Mouse (Mus musculus) MEL (cell line): ENCODE results near the gene Socs1. TPM values are rescaled to one million over a fixed set of nuclear protein-coding genes. Genes with fewer than 3 reads are reported as not detected.
A peak's percentile ranks its signal among the peaks of the same experiment; 100 is the strongest.

Experiments used
- DNase-seq: peaks from one replicate; pipeline ENCODE4 v3.0.0; 2011; ENCODE audit warnings: low read depth, low spot score
- H3K27ac ChIP-seq: 2 replicates; pipeline ENCODE4 v1.5.1; 2012; ENCODE audit warnings: low read depth, mild to moderate bottlenecking, control low read depth, low read length, moderate library complexity; ENCODE audit not compliant: control insufficient read depth
- H3K27me3 ChIP-seq, 2 experiments: fragments of 150-350 bp in 1 of 2; sonication (generic) in 1 of 2; 2 replicates each; pipeline ENCODE4 v1.6.1; 2012; ENCODE audit warnings: low read length in 2 of 2, mild to moderate bottlenecking in 2 of 2, improper control_type of control experiment in 1 of 2, moderate library complexity in 1 of 2; ENCODE audit not compliant: insufficient read depth in 2 of 2, control insufficient read depth in 1 of 2
- H3K36me3 ChIP-seq, 2 experiments: 2 replicates each; pipeline ENCODE4 v1.6.1; 2012 to 2014; ENCODE audit warnings: low read length in 2 of 2, improper control_type of control experiment in 1 of 2, inconsistent platforms in 1 of 2, mild to moderate bottlenecking in 1 of 2; ENCODE audit not compliant: insufficient read depth in 2 of 2, control insufficient read depth in 1 of 2
- H3K4me1 ChIP-seq, 2 experiments: fragments of 150-350 bp in 1 of 2; sonication (generic) in 1 of 2; 2 replicates each; pipeline ENCODE4 v1.6.1; 2012; ENCODE audit warnings: low read length in 2 of 2, improper control_type of control experiment in 1 of 2, mild to moderate bottlenecking in 1 of 2; ENCODE audit not compliant: insufficient read depth in 2 of 2, control insufficient read depth in 1 of 2
- H3K4me3 ChIP-seq, 2 experiments: fragments of 150-350 bp in 1 of 2; sonication (generic) in 1 of 2; 2 replicates each; pipeline ENCODE4 v1.5.1; 2012; ENCODE audit warnings: low read depth in 2 of 2, low read length in 2 of 2, mild to moderate bottlenecking in 2 of 2, moderate library complexity in 2 of 2, control low read depth in 1 of 2, improper control_type of control experiment in 1 of 2; ENCODE audit not compliant: control insufficient read depth in 1 of 2, insufficient read depth in 1 of 2
- H3K79me2 ChIP-seq: 2 replicates; pipeline ENCODE4 v1.6.1; 2012; ENCODE audit warnings: mild to moderate bottlenecking, low read length, moderate library complexity; ENCODE audit not compliant: control insufficient read depth, poor library complexity, insufficient read depth
- H3K9ac ChIP-seq: 2 replicates; pipeline ENCODE4 v1.6.1; 2012; ENCODE audit warnings: low read depth, mild to moderate bottlenecking, control low read depth, low read length, moderate library complexity; ENCODE audit not compliant: control insufficient read depth, poor library complexity, severe bottlenecking
- H3K9me3 ChIP-seq: fragments of 150-350 bp; sonication (generic); replicated peaks from 2 replicates; pipeline ENCODE4 v1.6.1; 2012; ENCODE audit warnings: mild to moderate bottlenecking, low read length, improper control_type of control experiment, moderate library complexity; ENCODE audit not compliant: insufficient read depth
- BHLHE40 ChIP-seq: IDR thresholded peaks from 2 replicates; pipeline ENCODE4 v1.6.1; 2012; ENCODE audit warnings: low read depth, mild to moderate bottlenecking, inconsistent platforms, low read length, improper control_type of control experiment, borderline replicate concordance
- CHD1 ChIP-seq: IDR thresholded peaks from 2 replicates; pipeline ENCODE4 v1.6.1; 2012; ENCODE audit warnings: low read depth, mild to moderate bottlenecking, inconsistent platforms, low read length, improper control_type of control experiment
- CTCF ChIP-seq, 3 experiments: IDR thresholded peaks in 2 of 3; conservative IDR thresholded peaks in 1 of 3; 2 replicates each; pipeline ENCODE4 v1.5.1; 2011 to 2012; ENCODE audit warnings: low read length in 3 of 3, low read depth in 2 of 3, mild to moderate bottlenecking in 2 of 3, improper control_type of control experiment in 1 of 3, inconsistent platforms in 1 of 3, mixed read lengths in 1 of 3, moderate library complexity in 1 of 3; ENCODE audit not compliant: control insufficient read depth in 1 of 3, insufficient read depth in 1 of 3, poor library complexity in 1 of 3, severe bottlenecking in 1 of 3
- E2F4 ChIP-seq: IDR thresholded peaks from 2 replicates; pipeline ENCODE4 v1.6.1; 2011; ENCODE audit warnings: low read depth, low read length, improper control_type of control experiment, borderline replicate concordance
- ELF1 ChIP-seq: IDR thresholded peaks from 2 replicates; pipeline ENCODE4 v1.6.1; 2014; ENCODE audit warnings: low read depth, mild to moderate bottlenecking, inconsistent platforms, low read length, improper control_type of control experiment, moderate library complexity
- JUND ChIP-seq: IDR thresholded peaks from 2 replicates; pipeline ENCODE4 v1.6.1; 2011; ENCODE audit warnings: low read depth, mild to moderate bottlenecking, improper control_type of control experiment, low read length
- KAT2A ChIP-seq: conservative IDR thresholded peaks from 2 replicates; pipeline ENCODE4 v1.6.1; 2012; ENCODE audit warnings: low read depth, low read length, improper control_type of control experiment, inconsistent platforms
- MEF2A ChIP-seq: IDR thresholded peaks from 2 replicates; pipeline ENCODE4 v1.6.1; 2014; ENCODE audit warnings: low read depth, mild to moderate bottlenecking, inconsistent platforms, low read length, improper control_type of control experiment; ENCODE audit not compliant: poor library complexity, insufficient replicate concordance, severe bottlenecking; ENCODE audit errors: extremely low read depth
- MXI1 ChIP-seq: IDR thresholded peaks from 2 replicates; pipeline ENCODE4 v1.6.1; 2011; ENCODE audit warnings: mild to moderate bottlenecking, low read depth, low read length, improper control_type of control experiment
- MYB ChIP-seq: IDR thresholded peaks from 2 replicates; pipeline ENCODE4 v1.6.1; 2011; ENCODE audit warnings: mild to moderate bottlenecking, low read depth, low read length, improper control_type of control experiment
- MYC ChIP-seq: IDR thresholded peaks from 2 replicates; pipeline ENCODE4 v1.6.1; 2011; ENCODE audit warnings: low read depth, mild to moderate bottlenecking, low read length, improper control_type of control experiment, moderate library complexity
- NELFE ChIP-seq: IDR thresholded peaks from 2 replicates; pipeline ENCODE4 v1.6.1; 2011; ENCODE audit warnings: low read depth, low read length, improper control_type of control experiment
- RAD21 ChIP-seq: IDR thresholded peaks from 2 replicates; pipeline ENCODE4 v1.6.1; 2011; ENCODE audit warnings: mild to moderate bottlenecking, low read depth, low read length, improper control_type of control experiment
- SIN3A ChIP-seq: IDR thresholded peaks from 2 replicates; pipeline ENCODE4 v1.6.1; 2012; ENCODE audit warnings: low read length, improper control_type of control experiment, inconsistent platforms
- SMC3 ChIP-seq: IDR thresholded peaks from 2 replicates; pipeline ENCODE4 v1.6.1; 2011; ENCODE audit warnings: low read depth, low read length, improper control_type of control experiment
- TBP ChIP-seq: IDR thresholded peaks from 2 replicates; pipeline ENCODE4 v1.8.0; 2011; ENCODE audit warnings: low read depth, low read length, improper control_type of control experiment
- TCF12 ChIP-seq: IDR thresholded peaks from 2 replicates; pipeline ENCODE4 v1.6.1; 2014; ENCODE audit warnings: low read depth, mild to moderate bottlenecking, inconsistent platforms, low read length, improper control_type of control experiment, moderate library complexity
- UBTF ChIP-seq: IDR thresholded peaks from 2 replicates; pipeline ENCODE4 v1.6.1; 2012; ENCODE audit warnings: low read depth, mild to moderate bottlenecking, inconsistent platforms, low read length, improper control_type of control experiment, moderate library complexity, borderline replicate concordance; ENCODE audit not compliant: insufficient read depth
- USF1 ChIP-seq: IDR thresholded peaks from 2 replicates; pipeline ENCODE4 v1.6.1; 2014; ENCODE audit warnings: low read depth, mild to moderate bottlenecking, inconsistent platforms, low read length, improper control_type of control experiment, moderate library complexity
- ZC3H11A ChIP-seq: IDR thresholded peaks from 2 replicates; pipeline ENCODE4 v1.6.1; 2012; ENCODE audit warnings: low read depth, mild to moderate bottlenecking, inconsistent platforms, low read length, improper control_type of control experiment
- ZKSCAN1 ChIP-seq: IDR thresholded peaks from 2 replicates; pipeline ENCODE4 v1.6.1; 2012; ENCODE audit warnings: low read depth, mild to moderate bottlenecking, inconsistent platforms, low read length, improper control_type of control experiment, moderate library complexity
- ZMIZ1 ChIP-seq: IDR thresholded peaks from 2 replicates; pipeline ENCODE4 v1.6.1; 2012; ENCODE audit warnings: low read depth, mild to moderate bottlenecking, inconsistent platforms, low read length, improper control_type of control experiment, moderate library complexity
- ZNF384 ChIP-seq: IDR thresholded peaks from 2 replicates; pipeline ENCODE4 v1.6.1; 2012; ENCODE audit warnings: low read depth, mild to moderate bottlenecking, inconsistent platforms, low read length, improper control_type of control experiment
- polyA plus RNA-seq, 2 experiments: library from polyadenylated mRNA; stranded (reverse) in 1 of 2; unstranded in 1 of 2; fragments of >175 nt in 1 of 2; fragments of >200 nt in 1 of 2; gene quantifications; 2 replicates each; pipeline versions ENCODE4 v1.2.1 to v1.2.4; 2012; ENCODE audit warnings: low replicate concordance in 2 of 2, low read depth in 1 of 2; ENCODE audit not compliant: insufficient read length in 2 of 2, insufficient read depth in 1 of 2, missing spikeins in 1 of 2
- total RNA-seq: library from RNA; depleted of rRNA; stranded (reverse); fragments of 300-350 nt; gene quantifications from 2 replicates; pipeline ENCODE4 v1.2.3, GENCODE M21; 2012

Gene Socs1
- total and polyA plus RNA-seq, 3 experiments: 0.12 to 0.36 TPM; not detected in 1

DNA sequence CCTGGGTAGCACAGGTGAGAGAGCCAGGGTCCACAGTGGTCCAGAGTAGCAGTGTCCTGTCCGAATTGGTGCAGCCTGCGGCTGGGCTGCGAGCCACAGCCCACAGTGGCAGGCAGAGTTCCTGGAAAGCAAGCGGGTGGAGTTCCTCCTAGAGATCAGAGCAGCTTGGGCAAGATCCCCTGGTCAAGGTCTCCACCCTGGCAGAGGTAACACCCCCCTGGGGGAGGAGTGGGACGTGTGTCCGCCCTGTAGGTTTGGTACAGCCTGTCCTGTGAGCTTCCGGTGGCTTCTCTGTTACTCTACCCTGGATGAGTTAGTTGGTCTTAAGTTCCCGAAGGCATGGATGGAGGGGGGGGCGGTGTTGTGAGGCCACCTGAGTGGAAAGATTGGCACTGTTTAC is 16.5 kb downstream of the Socs1 start:
- no peaks in the 10 kb centered on the region; a peak in 1 of 4 replicates for H3K36me3 ChIP-seq
- H3K79me2 ChIP-seq: no peaks in the 10 kb centered on the region
- H3K9ac ChIP-seq: no peak overlapping the region
- no peak overlapping the region for H3K4me3 ChIP-seq
- no peak for DNase-seq
- TF ChIP-seq TBP (no peak), JUND (no peak), MXI1 (no peak), SIN3A (no peak), KAT2A (no peak), USF1 (no peak), TCF12 (no peak), MEF2A (no peak), ZMIZ1 (no peak), MYC (no peak), BHLHE40 (no peak), CHD1 (no peak), UBTF (no peak), SMC3 (no peak), E2F4 (no peak), ZKSCAN1 (no peak), MYB (no peak), ZNF384 (no peak)
- H3K4me1 ChIP-seq: no peaks in the 10 kb centered on the region
- no peaks in the 10 kb centered on the region; a peak in 1 of 4 replicates for H3K27me3 ChIP-seq
- H3K27ac ChIP-seq: no peak overlapping the region
- no peaks in the 10 kb centered on the region for H3K9me3 ChIP-seq

DNA sequence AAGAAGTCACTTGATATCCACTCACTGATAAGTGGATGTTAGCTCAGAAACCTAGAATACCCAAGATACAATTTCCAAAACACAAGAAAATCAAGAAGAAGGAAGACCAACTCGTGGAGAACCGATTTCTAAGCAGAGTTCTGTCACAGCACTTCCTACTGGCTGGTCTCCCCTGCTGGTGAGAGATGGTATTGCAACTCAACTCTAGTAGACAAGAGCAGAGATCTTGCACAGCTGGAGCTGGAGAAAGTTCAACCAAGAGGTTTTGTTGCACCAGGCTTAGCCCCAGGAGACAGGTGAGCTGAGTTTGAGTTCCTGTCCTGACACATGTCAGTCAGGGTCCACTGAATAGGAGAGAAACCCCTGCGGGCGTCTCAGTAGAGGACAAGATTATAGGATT is 18.2 kb downstream of the Socs1 start:
- no peaks in the 10 kb centered on the region; a peak in 1 of 4 replicates for H3K27me3 ChIP-seq
- no peak overlapping the region for H3K4me3 ChIP-seq
- peak; percentile 86 for DNase-seq
- TF ChIP-seq RAD21: peak; percentile 56
- peak; percentile 46; the same call in 1 of the 2 replicates for TF ChIP-seq ELF1
- TF ChIP-seq NELFE: no peak
- no peak for TF ChIP-seq JUND
- TF ChIP-seq SMC3: peak; percentile 67
- peak; percentile 31; the same call in 1 of the 2 replicates for TF ChIP-seq ZC3H11A
- peak; percentile 69 to 92 (median 73) for TF ChIP-seq CTCF (IDR thresholded peaks at IDR 0.05 in 2 of 3, conservative IDR thresholded peaks at IDR 0.05 in 1 of 3; ENCODE audit: control insufficient read depth in 1 of 3, insufficient read depth in 1 of 3, low read depth in 2 of 3, low read length in 3 of 3, poor library complexity in 1 of 3, severe bottlenecking in 1 of 3)
- no peak for TF ChIP-seq MEF2A
- H3K4me1 ChIP-seq: no peaks in the 10 kb centered on the region
- no peak overlapping the region for H3K9ac ChIP-seq
- no peaks in the 10 kb centered on the region; a peak in 1 of 4 replicates for H3K36me3 ChIP-seq
- H3K9me3 ChIP-seq: no peaks in the 10 kb centered on the region
- no peaks in the 10 kb centered on the region for H3K79me2 ChIP-seq
- no peak overlapping the region for H3K27ac ChIP-seq
